Mouse (Mus musculus) heart, embryonic 15.5 days (tissue): Measurements from ENCODE around the gene Armh1. TPM values are rescaled to one million over a fixed set of nuclear protein-coding genes. Genes with fewer than 3 reads are reported as not detected.
A peak's percentile ranks its signal among the peaks of the same experiment; 100 is the strongest.

Experiments
- ATAC-seq: fragments of 200-750 bp; cut with Nextera tagmentation; replicated peaks from 2 replicates; pipeline ENCODE4 v1.8.0; 2017; ENCODE audit warnings: low read depth, moderate TSS enrichment; ENCODE audit not compliant: insufficient number of reproducible peaks, insufficient read depth, low FRiP score
- H3K27ac ChIP-seq: fragments of 300-500 bp; sonication (generic); 2 replicates; pipeline ENCODE4 v1.5.1; 2015; ENCODE audit warnings: mild to moderate bottlenecking, inconsistent platforms
- H3K27me3 ChIP-seq: fragments of 300-500 bp; sonication (generic); 2 replicates; pipeline ENCODE4 v1.6.1; 2015; ENCODE audit warnings: inconsistent platforms
- H3K36me3 ChIP-seq: fragments of 300-500 bp; sonication (generic); 2 replicates; pipeline ENCODE4 v1.6.1; 2015; ENCODE audit warnings: mild to moderate bottlenecking, inconsistent platforms
- H3K4me1 ChIP-seq: fragments of 300-500 bp; sonication (generic); replicated peaks from 2 replicates; pipeline ENCODE4 v1.6.1; 2015; ENCODE audit warnings: inconsistent platforms
- H3K4me2 ChIP-seq: fragments of 300-500 bp; sonication (generic); 2 replicates; pipeline ENCODE4 v1.6.1; 2015; ENCODE audit warnings: inconsistent platforms, mild to moderate bottlenecking, moderate library complexity
- H3K4me3 ChIP-seq: fragments of 300-500 bp; sonication (generic); 2 replicates; pipeline ENCODE4 v1.5.1; 2015; ENCODE audit warnings: mild to moderate bottlenecking, inconsistent platforms
- H3K9ac ChIP-seq: fragments of 300-500 bp; sonication (generic); 2 replicates; pipeline ENCODE4 v1.6.1; 2015; ENCODE audit warnings: mild to moderate bottlenecking, inconsistent platforms
- H3K9me3 ChIP-seq: fragments of 300-500 bp; sonication (generic); replicated peaks from 2 replicates; pipeline ENCODE4 v1.6.1; 2016; ENCODE audit warnings: inconsistent platforms
- WGBS: fragments of 180-500 bp; shearing (Covaris S2); methylation state at CpG from one replicate; pipeline ENCODE4 v1.1.7; 2015; ENCODE audit warnings: mixed read lengths; 5-methylcytosine and 5-hydroxymethylcytosine counted together
- polyA plus RNA-seq: library from polyadenylated mRNA; unstranded; fragments of >200 nt; fragmentation: Nextera tagmentation; extraction: Ambion mirVana; gene quantifications from 2 replicates; pipeline ENCODE4 v1.2.1, GENCODE M21; 2015

The Armh1 gene
- polyA plus RNA-seq, 1 experiment from 2014 or later = 0.64 TPM

DNA sequence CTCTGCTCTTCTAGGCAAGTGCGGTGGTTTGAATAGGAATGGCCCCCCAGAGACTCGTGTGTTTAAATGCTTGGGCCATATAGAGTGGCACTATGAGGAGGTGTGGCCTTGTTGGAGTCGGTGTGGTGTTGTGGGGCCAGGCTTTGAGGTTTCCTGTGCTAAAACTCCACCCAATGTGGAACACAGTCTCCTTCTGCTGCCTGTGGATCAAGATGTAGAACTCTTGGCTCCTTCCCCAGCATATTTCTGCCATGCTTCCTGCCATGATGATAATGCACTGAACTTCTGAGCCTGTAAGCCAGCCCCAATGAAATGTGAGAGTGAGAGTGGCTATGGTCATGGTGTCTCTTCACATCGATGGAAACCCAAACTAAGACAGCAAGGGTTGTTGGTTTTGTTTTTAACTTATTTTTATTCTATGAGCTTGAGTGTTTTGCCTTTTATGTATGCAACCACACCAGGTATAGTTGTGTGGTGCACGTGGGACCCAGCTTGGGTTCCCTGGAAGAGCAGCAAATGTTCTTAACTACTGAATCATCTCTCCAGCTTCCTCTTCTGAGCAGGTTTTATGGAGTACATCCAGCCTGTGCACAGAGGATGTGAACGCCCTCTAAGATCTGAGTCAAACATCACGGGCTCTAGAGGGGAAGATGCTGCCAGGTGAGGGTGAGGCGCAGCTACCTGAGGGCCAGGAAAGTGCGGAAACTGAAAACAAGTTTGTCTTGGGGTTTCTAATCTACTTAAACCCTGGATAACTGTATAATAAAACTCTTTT, 31.0 kb downstream of the Armh1 start:
- Histone ChIP-seq H3K4me1 (peaks cover 13% of the 10 kb centered on the region), H3K4me2 (no peak overlapping the region), H3K36me3 (no peaks in the 10 kb centered on the region), H3K9me3 (no peaks in the 10 kb centered on the region), H3K27ac (no peak overlapping the region), H3K27me3 (no peaks in the 10 kb centered on the region), H3K4me3 (no peak overlapping the region), H3K9ac (no peak overlapping the region)
- 69% methylated on average over 9 of the region's 9 CpGs for WGBS
- no peak for ATAC-seq

DNA sequence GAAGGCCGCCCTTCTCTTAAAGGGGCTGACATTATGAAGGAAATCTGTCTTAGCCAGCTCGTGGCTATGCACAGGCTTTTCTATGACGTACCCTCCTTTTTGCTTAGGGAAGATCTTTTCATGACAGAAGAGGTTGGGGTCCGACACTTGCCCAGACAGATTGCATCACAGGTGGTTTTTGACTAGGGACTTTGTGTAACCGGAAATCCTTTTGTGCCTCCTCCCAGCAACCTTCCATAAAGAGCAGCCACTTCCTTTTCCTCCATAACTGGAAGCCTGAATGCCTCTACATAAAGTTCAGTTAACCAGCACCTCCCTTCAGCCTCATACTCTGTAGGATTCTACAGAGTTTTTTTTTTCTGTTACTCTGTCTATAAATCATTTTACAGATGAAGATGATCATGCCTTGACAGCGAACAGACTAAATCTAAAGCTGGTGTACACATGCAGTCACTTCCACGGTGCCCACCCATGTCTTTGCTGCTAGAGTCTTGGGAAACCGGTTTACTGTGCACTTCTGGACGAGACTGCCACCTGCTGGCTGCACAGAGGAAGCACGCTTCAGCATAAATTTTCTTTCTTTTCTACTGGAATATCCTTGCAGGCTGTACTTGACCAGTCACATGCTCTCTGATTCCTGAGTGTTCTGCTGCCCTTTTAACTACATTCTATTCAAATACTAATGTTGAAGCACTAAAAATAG, 33.3 kb downstream of the Armh1 start:
- peaks cover 8% of the 10 kb centered on the region; the same call in 1 of the 2 replicates for H3K4me1 ChIP-seq
- no peak overlapping the region for H3K4me3 ChIP-seq
- no peaks in the 10 kb centered on the region for H3K9me3 ChIP-seq
- no peaks in the 10 kb centered on the region for H3K36me3 ChIP-seq
- H3K27ac ChIP-seq = no peak overlapping the region
- 30% methylated on average over 10 of the region's 10 CpGs for WGBS
- H3K27me3 ChIP-seq = no peaks in the 10 kb centered on the region
- H3K9ac ChIP-seq = no peak overlapping the region
- no peak overlapping the region for H3K4me2 ChIP-seq
- ATAC-seq = no peak

DNA sequence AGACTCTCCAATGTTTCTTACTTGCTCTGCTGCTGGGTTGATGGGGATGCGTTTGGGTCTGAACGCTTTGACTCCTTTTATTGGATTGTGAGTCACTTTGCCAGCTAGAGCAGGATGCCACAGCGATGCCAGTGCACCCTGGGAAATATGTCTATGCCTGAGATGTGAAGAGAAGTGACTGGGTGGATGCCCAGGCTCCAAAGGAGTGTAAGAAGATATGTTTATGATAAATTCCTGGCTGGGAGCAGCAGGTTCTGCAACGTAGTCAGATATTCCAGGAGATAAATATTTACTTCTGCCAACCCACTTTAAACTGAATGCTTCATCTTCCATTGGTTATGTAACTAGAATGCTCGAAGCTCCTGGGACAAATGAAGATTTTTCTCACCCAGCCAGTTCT, 34.9 kb downstream of the Armh1 start:
- Histone ChIP-seq H3K27ac (no peak overlapping the region), H3K9me3 (no peaks in the 10 kb centered on the region), H3K4me3 (no peak overlapping the region), H3K4me1 (peaks cover 8% of the 10 kb centered on the region; the same call in 1 of the 2 replicates), H3K36me3 (no peaks in the 10 kb centered on the region), H3K27me3 (no peaks in the 10 kb centered on the region), H3K9ac (no peak overlapping the region), H3K4me2 (no peak overlapping the region)
- ATAC-seq = no peak
- WGBS = 67% methylated on average over 5 of the region's 5 CpGs

DNA sequence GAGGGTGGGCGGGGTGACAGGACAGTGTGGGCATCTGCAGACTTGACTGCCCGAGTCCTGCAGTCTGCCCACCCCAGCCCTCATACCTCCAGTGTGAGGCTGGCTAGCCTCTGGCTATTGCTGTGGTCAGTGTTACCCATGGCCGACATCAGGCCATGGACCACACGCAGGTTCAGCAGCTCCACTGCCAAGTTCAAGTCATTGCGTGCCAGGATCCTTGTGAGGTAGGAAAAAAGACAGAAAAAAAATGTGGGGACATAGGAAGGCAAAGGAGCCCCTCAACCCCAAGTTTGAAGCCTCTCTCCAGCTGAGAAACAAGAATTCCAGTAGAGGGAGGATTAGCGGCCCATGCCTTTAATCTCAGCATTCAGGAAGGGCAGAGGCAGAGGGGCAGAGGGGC, 37.7 kb downstream of the Armh1 start:
- ATAC-seq = no peak
- H3K36me3 ChIP-seq = no peaks in the 10 kb centered on the region
- H3K4me3 ChIP-seq = no peak overlapping the region
- H3K9ac ChIP-seq = no peak overlapping the region
- H3K27me3 ChIP-seq = no peaks in the 10 kb centered on the region
- 82% methylated on average over 6 of the region's 6 CpGs for WGBS
- no peak overlapping the region for H3K27ac ChIP-seq
- H3K9me3 ChIP-seq = no peaks in the 10 kb centered on the region
- H3K4me2 ChIP-seq = no peak overlapping the region
- H3K4me1 ChIP-seq = peaks cover 8% of the 10 kb centered on the region; the same call in 1 of the 2 replicates

DNA sequence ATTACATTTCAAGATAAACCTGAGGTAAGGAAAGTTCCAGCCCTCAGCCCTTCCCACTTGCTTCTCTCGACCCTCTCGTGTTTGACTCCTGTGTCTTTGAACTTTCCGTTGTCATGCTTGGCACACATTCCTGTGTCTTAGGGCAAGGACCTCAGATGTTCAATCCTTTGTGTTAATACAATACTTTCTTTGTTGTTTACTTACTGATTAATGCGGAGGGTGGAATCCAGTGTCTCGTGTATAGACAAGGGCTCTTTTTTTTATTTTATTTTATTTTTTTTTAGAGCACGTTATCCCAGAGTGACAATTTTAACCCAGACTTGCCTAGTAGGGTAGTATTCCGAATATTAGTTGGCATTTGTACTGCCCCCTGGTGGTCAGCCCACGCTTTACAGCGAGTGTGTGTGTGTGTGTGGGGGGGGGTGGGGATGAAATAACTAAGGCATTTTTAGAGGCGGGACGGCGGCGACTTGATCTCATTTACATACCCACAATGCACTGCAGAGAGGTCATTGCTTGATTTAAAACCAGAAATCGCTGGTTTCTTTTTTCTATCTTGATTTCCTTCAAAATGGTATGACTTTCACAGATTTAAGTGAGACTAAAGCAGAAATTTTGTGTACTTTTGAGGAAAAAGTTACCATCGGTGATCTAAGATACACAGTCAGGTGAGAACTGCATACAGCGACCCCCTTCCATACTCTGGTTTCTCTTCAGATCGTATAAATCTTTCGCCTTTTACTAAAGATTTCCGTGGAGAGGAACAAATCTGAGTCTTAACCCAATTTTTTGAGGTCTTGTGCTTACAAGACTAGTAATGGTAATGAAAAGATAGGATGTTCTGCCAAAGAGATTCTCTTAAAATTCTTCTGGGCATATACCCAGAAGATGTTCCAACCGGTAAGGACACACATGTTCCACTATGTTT, 41.5 kb downstream of the Armh1 start:
- no peak overlapping the region for H3K9ac ChIP-seq
- H3K9me3 ChIP-seq = no peaks in the 10 kb centered on the region
- no peaks in the 10 kb centered on the region for H3K4me1 ChIP-seq
- 0 out of 2 replicates have a peak, but pooled peaks have one; percentile 22 for ATAC-seq
- no peak overlapping the region for H3K27ac ChIP-seq
- H3K27me3 ChIP-seq = no peaks in the 10 kb centered on the region
- H3K36me3 ChIP-seq = no peaks in the 10 kb centered on the region
- H3K4me3 ChIP-seq = 0 out of 2 replicates have a peak overlapping the region, but pooled peaks have one; percentile 4
- H3K4me2 ChIP-seq = peak overlapping the region; percentile 46
- 7% methylated on average over 20 of the region's 20 CpGs for WGBS

DNA sequence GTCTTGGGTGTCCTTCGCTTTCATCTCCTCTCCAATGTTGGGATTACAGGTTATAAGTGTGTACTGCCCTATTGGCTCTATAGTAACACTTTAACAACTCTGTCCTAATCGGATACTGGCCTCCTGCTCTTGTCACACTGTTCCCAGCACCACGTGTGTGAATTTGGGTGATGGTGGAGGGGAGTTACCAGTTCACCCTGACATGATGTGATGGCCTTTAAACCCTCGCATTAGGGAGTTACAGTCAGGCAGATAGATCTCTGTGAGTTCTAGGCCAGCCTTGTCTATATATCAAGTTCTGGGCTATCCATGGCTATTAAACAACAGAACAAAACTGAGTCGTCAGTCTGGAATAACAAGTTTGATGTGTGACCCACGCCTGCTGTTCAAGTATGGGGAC, 42.3 kb downstream of the Armh1 start:
- Histone ChIP-seq H3K4me3 (no peak overlapping the region), H3K27ac (no peak overlapping the region), H3K36me3 (no peaks in the 10 kb centered on the region), H3K9ac (no peak overlapping the region), H3K27me3 (no peaks in the 10 kb centered on the region), H3K4me2 (no peak overlapping the region), H3K9me3 (no peaks in the 10 kb centered on the region), H3K4me1 (no peaks in the 10 kb centered on the region)
- ATAC-seq = no peak
- 83% methylated on average over 6 of the region's 6 CpGs for WGBS

DNA sequence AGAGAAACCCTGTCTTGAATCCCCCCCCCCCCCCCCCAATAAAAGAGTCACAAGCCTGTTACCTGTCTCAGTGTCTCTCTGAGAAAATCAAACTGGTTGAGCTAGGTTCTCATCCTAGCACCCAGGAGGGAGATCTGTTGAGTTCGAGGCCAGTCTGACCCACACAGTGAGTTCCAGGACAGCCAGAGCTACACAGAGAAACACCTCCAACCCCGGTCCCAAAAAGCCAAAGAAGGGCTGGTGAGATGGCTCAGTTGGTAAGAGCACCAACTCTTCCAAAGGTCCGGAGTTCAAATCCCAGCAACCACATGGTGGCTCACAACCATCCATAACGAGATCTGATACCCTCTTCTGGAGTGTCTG, 49.0 kb downstream of the Armh1 start:
- Histone ChIP-seq H3K4me1 (no peaks in the 10 kb centered on the region), H3K27ac (peak overlapping the region; percentile 55), H3K9ac (no peak overlapping the region), H3K36me3 (no peaks in the 10 kb centered on the region), H3K9me3 (no peaks in the 10 kb centered on the region), H3K27me3 (no peaks in the 10 kb centered on the region), H3K4me3 (no peak overlapping the region), H3K4me2 (peak overlapping the region; percentile 56)
- WGBS = 63% methylated on average over 4 of the region's 4 CpGs
- no peak for ATAC-seq

DNA sequence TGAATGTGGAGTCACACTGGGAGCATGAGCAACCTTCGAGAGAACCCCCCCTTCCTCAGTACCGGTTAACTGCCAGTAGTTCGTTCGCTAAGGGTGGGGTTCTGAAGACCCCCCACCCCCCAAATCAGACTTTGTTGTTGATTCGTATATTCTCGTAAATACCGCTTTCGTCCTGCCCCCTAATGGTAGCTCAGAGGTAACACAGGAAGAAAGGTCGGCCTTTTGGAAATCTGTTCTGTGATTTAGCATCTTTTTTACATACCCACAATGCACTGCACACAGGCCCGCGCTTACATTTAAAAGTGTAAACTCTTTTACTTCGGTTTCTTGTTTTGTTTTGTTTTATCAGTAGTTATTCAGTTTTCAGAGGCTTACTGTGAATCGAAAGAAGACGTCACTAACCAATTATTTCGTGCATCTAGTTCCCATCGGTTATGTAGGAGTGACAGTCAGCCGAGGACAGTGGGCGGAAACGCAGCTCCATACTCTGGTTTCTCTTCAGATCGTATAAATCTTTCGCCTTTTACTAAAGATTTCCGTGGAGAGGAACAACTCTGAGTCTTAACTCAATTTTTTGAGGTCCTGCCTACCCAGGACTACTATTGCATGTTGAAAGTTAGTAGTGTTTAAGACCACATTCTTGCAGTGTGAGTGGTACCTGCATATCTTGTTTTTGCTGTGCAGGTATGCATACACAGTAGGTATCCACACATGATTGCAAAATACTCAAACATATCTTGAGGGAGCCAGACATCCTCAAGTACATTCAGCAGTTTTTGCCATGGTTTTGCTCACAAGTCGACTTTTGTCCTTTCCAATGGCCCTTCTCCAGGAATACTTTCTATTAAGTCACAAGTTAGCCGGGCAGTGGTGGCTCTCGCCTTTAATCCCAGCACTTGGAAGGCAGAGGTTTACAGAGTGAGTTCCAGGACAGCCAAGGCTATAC, 49.6 kb downstream of the Armh1 start:
- peak overlapping the region; percentile 55 for H3K27ac ChIP-seq
- ATAC-seq = peak; percentile 67; the same call in 1 of the 2 replicates
- H3K9me3 ChIP-seq = no peaks in the 10 kb centered on the region
- H3K4me3 ChIP-seq = peak overlapping the region; percentile 34
- H3K27me3 ChIP-seq = no peaks in the 10 kb centered on the region
- H3K4me2 ChIP-seq = peak overlapping the region; percentile 56
- WGBS = under 1% methylated on average over 25 of the region's 25 CpGs
- no peaks in the 10 kb centered on the region for H3K36me3 ChIP-seq
- H3K9ac ChIP-seq = peak overlapping the region; percentile 36; the same call in 1 of the 2 replicates
- no peaks in the 10 kb centered on the region for H3K4me1 ChIP-seq

DNA sequence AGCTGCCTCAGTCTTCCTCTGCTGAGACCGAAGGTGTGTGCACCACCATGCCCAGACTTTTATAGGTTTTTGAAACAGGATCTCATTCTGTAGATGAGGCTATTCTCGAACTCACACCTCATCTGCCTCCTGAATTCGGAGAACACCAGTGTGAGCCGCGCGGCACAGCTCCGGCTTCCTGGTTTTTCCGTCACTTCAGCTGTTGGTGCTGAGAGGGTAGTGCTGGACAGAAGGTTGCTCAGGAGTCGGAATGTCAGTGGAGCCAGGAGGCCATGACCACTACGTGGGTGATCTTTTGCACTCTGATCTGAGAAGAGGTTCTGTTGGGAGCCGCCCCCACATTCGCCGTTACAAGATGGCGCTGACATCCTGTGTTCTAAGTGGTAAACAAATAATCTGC, 60.1 kb downstream of the Armh1 start:
- Histone ChIP-seq H3K4me2 (no peak overlapping the region), H3K4me1 (0 out of 2 replicates have a peak, but pooled peaks cover 5% of the 10 kb centered on the region), H3K27ac (no peak overlapping the region), H3K9ac (no peak overlapping the region), H3K9me3 (no peaks in the 10 kb centered on the region), H3K27me3 (no peaks in the 10 kb centered on the region), H3K36me3 (no peaks in the 10 kb centered on the region), H3K4me3 (no peak overlapping the region)
- WGBS = 92% methylated on average over 14 of the region's 14 CpGs
- ATAC-seq = no peak

DNA sequence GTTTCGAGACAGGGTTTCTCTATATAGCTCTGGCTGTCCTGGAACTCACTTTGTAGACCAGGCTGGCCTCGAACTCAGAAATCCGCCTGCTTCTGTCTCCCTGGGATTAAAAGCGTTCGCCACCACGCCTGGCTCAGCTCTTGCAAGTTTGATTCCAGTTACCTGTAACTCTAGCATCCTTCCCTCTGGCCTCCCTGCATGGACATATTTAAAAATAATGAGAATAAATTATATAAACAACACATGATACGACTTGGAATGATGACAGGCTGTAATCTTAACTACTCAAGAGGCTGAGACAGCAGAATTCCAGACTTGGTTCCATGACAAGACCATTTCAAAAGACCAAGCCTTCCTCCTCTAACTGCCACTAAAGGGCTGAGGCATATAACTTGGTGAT, 61.3 kb downstream of the Armh1 start:
- no peak overlapping the region for H3K4me3 ChIP-seq
- H3K9ac ChIP-seq = no peak overlapping the region
- 0 out of 2 replicates have a peak, but pooled peaks cover 5% of the 10 kb centered on the region for H3K4me1 ChIP-seq
- no peak overlapping the region for H3K4me2 ChIP-seq
- H3K36me3 ChIP-seq = no peaks in the 10 kb centered on the region
- H3K27ac ChIP-seq = peak overlapping the region; percentile 78
- ATAC-seq = no peak
- no peaks in the 10 kb centered on the region for H3K9me3 ChIP-seq
- 65% methylated on average over 7 of the region's 7 CpGs for WGBS
- no peaks in the 10 kb centered on the region for H3K27me3 ChIP-seq
